Mouse (Mus musculus) bone marrow macrophage, adult 2 months (primary cell): ENCODE results near the gene Mmgt2. TPM values are rescaled to one million over a fixed set of nuclear protein-coding genes. Genes with fewer than 3 reads are reported as not detected.

ENCODE experiments used
- H3K27ac ChIP-seq: 2 replicates; pipeline ENCODE4 v1.5.1; 2012; ENCODE audit warnings: low read depth, low read length; ENCODE audit not compliant: insufficient read depth
- H3K4me1 ChIP-seq: 2 replicates; pipeline ENCODE4 v1.6.1; 2012; ENCODE audit warnings: low read length; ENCODE audit not compliant: control insufficient read depth, insufficient read depth
- H3K4me3 ChIP-seq: 2 replicates; pipeline ENCODE4 v1.5.1; 2012; ENCODE audit warnings: mild to moderate bottlenecking, low read length, moderate library complexity; ENCODE audit not compliant: insufficient read depth
- CTCF ChIP-seq: IDR thresholded peaks from 2 replicates; pipeline ENCODE4 v1.5.1; 2012; ENCODE audit warnings: low read depth, mild to moderate bottlenecking, low read length, moderate library complexity
- POLR2A ChIP-seq: IDR thresholded peaks from 2 replicates; pipeline ENCODE4 v1.6.1; 2012; ENCODE audit warnings: mild to moderate bottlenecking, low read depth, low read length, borderline replicate concordance
- polyA plus RNA-seq: library from polyadenylated mRNA; stranded (reverse); fragments of >200 nt; gene quantifications from 2 replicates; pipeline ENCODE4 v1.2.4, GENCODE M21; 2012; ENCODE audit not compliant: missing spikeins, insufficient read depth, insufficient read length

Gene Mmgt2
- 31.1 and 40.5 TPM in 2 replicates for polyA plus RNA-seq

- H3K4me3 ChIP-seq: peak within 1 kb of the TSS; percentile 79
- peak within 1 kb of the TSS; percentile 86 for H3K27ac ChIP-seq
- H3K4me1 ChIP-seq: peaks cover 49% of the 10 kb centered on the region
- TF ChIP-seq CTCF (peak; percentile 45; the same call in 1 of the 2 replicates), POLR2A (no peak)
Measured at GRCm38 (mm10) chr11:62648591-62649391, at the start of gene Mmgt2. Mmgt2 (plus strand) TSS chr11:62648664.

- H3K4me3 ChIP-seq: peak overlapping the region; percentile 84
- peak overlapping the region; percentile 77 for H3K27ac ChIP-seq
- TF ChIP-seq POLR2A (no peak), CTCF (no peak)
- H3K4me1 ChIP-seq: peaks cover 9% of the 10 kb centered on the region
Measured at GRCm38 (mm10) chr11:62601732-62602618, 46.5 kb upstream of the Mmgt2 start.

- peak overlapping the region; percentile 96 for H3K27ac ChIP-seq
- H3K4me1 ChIP-seq: peaks cover 9% of the 10 kb centered on the region
- H3K4me3 ChIP-seq: peak overlapping the region; percentile 84
- TF ChIP-seq CTCF (no peak), POLR2A (peak; percentile 81)
Measured at GRCm38 (mm10) chr11:62602619-62603311, 45.7 kb upstream of the Mmgt2 start.

GRCm38 (mm10) chr11:62603312-62604056 lies 45.0 kb upstream of the Mmgt2 start:
- TF ChIP-seq POLR2A: no peak
- no peak for TF ChIP-seq CTCF
- Histone ChIP-seq H3K4me3 (peak overlapping the region; percentile 84), H3K4me1 (peaks cover 12% of the 10 kb centered on the region), H3K27ac (peak overlapping the region; percentile 96)

DNA sequence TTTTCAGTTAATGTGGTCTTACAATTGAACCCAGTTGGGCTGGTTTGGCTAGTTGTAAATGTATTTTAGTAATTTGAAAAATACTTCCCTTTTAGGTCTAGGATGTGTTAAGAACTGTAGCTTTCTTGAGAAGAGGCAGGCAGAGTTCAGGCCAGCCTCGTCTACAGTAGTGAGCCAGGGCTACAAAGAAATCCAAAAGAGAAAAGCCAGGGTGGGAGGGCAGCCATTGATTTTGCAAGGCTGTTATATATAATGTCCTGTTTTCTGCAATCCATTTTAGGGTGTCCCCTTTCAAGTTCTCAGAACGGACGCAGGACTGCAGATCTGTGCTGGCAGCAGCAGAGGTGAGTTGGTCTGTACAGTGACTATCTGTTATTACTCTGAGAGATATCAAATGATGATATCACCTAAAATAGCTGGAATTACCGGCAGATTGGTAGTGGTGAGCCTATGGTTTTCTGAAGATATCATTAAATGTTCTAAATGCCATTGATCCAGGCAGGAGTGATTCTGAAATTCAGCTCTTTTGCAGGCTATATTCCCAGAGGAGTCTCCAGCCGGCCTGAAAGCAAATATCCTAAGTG lies 44.2 kb upstream of the Mmgt2 start:
- H3K27ac ChIP-seq: peak overlapping the region; percentile 37

GRCm38 (mm10) chr11:62604886-62605618 lies 43.4 kb upstream of the Mmgt2 start:
- no peak for TF ChIP-seq CTCF
- no peak for TF ChIP-seq POLR2A
- H3K4me3 ChIP-seq: no peak overlapping the region
- H3K27ac ChIP-seq: no peak overlapping the region
- peaks cover 20% of the 10 kb centered on the region for H3K4me1 ChIP-seq

More for the DNA sequence above, 44.2 kb upstream of the Mmgt2 start:
- no peak for TF ChIP-seq POLR2A
- TF ChIP-seq CTCF: no peak
- peaks cover 18% of the 10 kb centered on the region for H3K4me1 ChIP-seq
- peak overlapping the region; percentile 84 for H3K4me3 ChIP-seq

DNA sequence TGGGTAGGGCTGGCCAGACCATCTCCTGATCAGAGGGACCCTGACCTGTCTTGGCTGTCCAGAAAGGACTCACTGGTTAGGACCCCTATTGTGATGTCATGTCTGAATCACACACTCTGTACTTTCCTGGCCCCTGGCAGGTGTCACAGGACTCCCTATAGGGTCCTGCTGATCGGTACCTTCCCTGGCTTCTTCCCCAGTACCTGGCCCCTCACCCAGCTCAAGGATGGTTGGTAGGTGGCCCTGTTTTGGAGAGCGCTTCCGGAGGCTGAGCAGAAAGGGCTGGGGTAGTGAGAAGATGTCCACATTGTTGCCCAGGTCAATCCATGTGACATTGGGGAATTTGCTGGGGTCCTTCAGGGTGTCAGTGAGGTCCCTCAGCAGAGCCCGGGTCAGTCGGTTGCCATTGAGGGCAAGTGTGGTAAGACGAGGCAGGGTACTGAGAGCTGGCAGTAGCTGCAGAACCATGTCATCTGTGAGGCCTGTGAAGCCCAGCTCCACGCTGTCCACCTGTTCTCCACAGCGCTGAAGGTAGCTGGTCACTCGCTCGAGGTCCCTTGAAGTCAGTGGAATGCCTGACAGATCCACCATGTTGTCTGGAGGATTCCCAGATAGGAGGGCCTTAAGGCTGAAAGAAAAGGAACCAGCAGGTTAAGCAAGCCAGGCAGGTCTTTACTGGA lies 42.7 kb upstream of the Mmgt2 start:
- TF ChIP-seq CTCF: no peak; the same call in 1 of the 2 replicates
- TF ChIP-seq POLR2A: no peak
- no peak overlapping the region for H3K4me3 ChIP-seq
- H3K4me1 ChIP-seq: peaks cover 20% of the 10 kb centered on the region
- no peak overlapping the region for H3K27ac ChIP-seq
